Mouse (Mus musculus): ENCODE measurements around the gene Adck2.
A peak's percentile ranks its signal among the peaks of the same experiment; 100 is the strongest.

Adck2 gene

DNA sequence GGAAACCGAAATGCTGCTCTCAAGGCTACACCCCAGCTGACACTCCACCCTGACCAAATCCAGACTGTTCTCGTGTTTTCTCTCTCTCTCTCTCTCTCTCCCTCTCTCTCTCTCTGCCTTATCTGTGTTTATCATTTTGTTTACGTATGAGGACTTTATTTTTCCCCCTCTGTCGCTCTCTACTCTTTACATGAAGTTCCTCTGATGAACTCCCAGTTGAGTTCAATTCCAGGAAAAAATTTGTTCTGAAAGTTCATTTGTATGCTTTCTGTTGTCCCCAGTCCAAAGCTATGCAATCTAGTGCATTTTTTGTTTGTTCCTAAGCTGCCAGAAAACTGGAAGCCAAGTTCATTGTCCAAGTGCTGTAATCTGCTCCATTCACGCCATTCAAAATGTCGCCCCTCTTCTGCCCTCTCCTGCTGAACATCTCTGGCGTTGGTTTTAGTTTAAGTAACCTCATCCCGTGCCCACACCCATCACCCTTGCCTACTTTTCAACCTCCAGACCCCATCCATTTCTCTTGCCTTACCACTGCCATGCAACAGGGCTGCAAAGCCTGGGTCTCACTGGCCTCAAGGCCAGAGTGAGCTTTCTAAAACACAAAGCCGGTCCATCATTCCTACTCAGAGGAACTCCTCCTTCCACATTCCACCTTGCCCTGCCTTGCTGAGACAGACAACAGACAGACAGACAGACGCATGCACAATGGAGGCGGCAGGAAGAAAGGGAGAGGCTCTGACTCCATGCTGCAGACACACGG lies 18.6 kb upstream of the Adck2 start:
- H3K36me3 ChIP-seq (ENCODE audit: insufficient read depth, low read length), result peaks cover 12% of the 10 kb centered on the region
- no peak for TF ChIP-seq POU5F1 (IDR thresholded peaks at IDR 0.05; ENCODE audit: borderline replicate concordance, low read length)
- no peak for TF ChIP-seq NANOG (IDR thresholded peaks at IDR 0.05; ENCODE audit: borderline replicate concordance, low read length)
- TF ChIP-seq CTCF (conservative IDR thresholded peaks at IDR 0.05; ENCODE audit: low read length), result no peak
- no peaks in the 10 kb centered on the region for H3K9me3 ChIP-seq (ENCODE audit: low read length)
- peaks cover 9% of the 10 kb centered on the region for H3K27me3 ChIP-seq (ENCODE audit: insufficient read depth, low read length)
- peaks cover 66% of the 10 kb centered on the region for H3K4me1 ChIP-seq (replicated peaks; ENCODE audit: low read depth, low read length)
- peak overlapping the region; percentile 21; the same call in 1 of the 2 replicates for H3K4me3 ChIP-seq (replicated peaks; ENCODE audit: low read length)

DNA sequence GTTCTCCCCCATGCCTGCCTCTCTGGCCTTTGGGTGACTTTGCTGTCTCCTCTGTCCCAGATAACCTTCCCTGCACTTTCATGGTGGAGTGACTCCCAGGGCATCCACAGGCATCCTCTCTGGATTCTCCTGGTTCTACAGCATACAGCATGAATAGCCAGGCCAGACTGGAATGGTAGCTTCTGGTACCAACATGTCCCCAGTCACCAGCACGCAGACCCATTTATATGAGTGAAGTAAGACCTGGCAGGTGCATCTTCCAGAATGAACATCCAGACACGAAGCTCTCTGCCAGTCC lies 18.1 kb upstream of the Adck2 start:
- Histone ChIP-seq H3K36me3 (ENCODE audit: insufficient read depth, low read length) (peaks cover 12% of the 10 kb centered on the region), H3K27me3 (ENCODE audit: insufficient read depth, low read length) (peaks cover 9% of the 10 kb centered on the region), H3K4me1 (replicated peaks; ENCODE audit: low read depth, low read length) (peaks cover 66% of the 10 kb centered on the region), H3K4me3 (replicated peaks; ENCODE audit: low read length) (peak overlapping the region; percentile 21; the same call in 1 of the 2 replicates), H3K9me3 (ENCODE audit: low read length) (no peaks in the 10 kb centered on the region)
- TF ChIP-seq POU5F1 (IDR thresholded peaks at IDR 0.05; ENCODE audit: borderline replicate concordance, low read length), result no peak
- TF ChIP-seq NANOG (IDR thresholded peaks at IDR 0.05; ENCODE audit: borderline replicate concordance, low read length), result no peak
- TF ChIP-seq CTCF (conservative IDR thresholded peaks at IDR 0.05; ENCODE audit: low read length), result no peak

DNA sequence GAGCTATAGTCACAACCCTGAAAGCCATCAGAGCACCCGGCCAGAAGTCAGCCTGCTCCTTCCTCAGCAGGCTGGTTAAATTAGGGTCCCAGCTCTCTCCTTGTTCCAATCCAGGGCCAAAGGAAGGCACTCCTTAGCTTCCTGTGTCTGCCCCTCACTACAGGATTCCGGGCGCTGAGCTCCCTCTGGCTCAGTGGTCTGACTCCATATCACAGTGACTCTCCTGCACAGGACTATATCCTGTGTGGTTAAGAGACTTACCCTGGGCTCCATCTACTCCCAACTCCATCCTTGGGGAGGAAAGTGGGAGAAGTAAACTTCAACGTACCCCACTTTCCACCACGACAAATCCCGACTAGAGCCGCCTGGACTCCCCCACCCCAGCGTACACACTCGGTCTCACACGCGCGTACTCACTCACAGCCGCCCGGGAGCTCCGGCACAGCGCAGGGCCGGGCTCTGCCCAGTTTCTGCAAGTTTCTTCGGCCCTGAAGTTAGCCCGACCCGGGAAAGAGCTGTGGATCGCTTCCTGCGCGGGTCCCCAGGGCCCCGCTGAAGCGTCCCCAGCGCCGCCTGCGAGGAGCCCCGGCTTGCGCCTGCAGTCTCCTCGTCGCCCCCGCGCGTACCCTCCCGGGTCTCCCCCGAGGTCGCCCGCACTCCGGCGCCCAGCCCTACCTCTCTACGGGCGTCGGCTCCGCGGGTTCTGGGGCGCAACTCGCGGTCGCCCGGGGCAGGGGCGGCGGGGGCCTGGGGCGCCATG lies 16.6 kb upstream of the Adck2 start:
- Histone ChIP-seq H3K27me3 (ENCODE audit: insufficient read depth, low read length) (peaks cover 12% of the 10 kb centered on the region), H3K36me3 (ENCODE audit: insufficient read depth, low read length) (peaks cover 11% of the 10 kb centered on the region), H3K4me1 (replicated peaks; ENCODE audit: low read depth, low read length) (peaks cover 63% of the 10 kb centered on the region), H3K9me3 (ENCODE audit: low read length) (no peaks in the 10 kb centered on the region), H3K4me3 (replicated peaks; ENCODE audit: low read length) (peak overlapping the region; percentile 91)
- TF ChIP-seq NANOG (IDR thresholded peaks at IDR 0.05; ENCODE audit: borderline replicate concordance, low read length) (no peak), POU5F1 (IDR thresholded peaks at IDR 0.05; ENCODE audit: borderline replicate concordance, low read length) (no peak), CTCF (conservative IDR thresholded peaks at IDR 0.05; ENCODE audit: low read length) (no peak)

DNA sequence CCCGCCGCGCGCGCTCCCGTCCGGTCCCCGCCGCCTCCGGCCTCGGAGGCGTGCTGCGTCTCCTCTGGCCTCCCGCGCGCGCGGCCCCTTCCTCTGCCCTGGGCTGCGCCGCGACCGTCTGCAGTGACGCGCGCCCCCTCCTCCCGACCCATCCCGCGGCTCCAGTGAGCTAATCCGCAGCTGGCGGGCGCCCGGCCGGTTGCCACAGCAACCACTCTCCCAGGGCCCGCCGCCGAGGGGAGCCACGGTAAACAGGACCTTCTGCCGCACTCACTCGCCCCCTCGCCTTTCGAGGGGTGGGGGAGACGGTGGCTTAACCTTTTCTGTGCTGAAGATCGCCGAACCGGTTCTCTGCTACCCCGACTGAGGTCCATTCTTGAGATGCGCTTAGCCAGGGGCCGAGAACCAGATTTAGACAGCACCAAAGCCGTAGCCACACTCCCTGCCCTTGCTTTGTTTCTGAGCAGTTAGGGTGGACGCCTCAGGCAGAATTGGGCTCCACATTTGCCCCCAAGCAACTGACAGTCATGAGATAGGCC lies 15.9 kb upstream of the Adck2 start, which contains the start of gene Dennd2a:
Gene Dennd2a, minus strand, starts transcription at position 145 of the 539 bp plus-strand sequence.
- H3K9me3 ChIP-seq (ENCODE audit: low read length), result no peaks in the 10 kb centered on the region
- TF ChIP-seq POU5F1 (IDR thresholded peaks at IDR 0.05; ENCODE audit: borderline replicate concordance, low read length) (no peak), CTCF (conservative IDR thresholded peaks at IDR 0.05; ENCODE audit: low read length) (no peak), NANOG (IDR thresholded peaks at IDR 0.05; ENCODE audit: borderline replicate concordance, low read length) (no peak)
- H3K36me3 ChIP-seq (ENCODE audit: insufficient read depth, low read length), result peaks cover 7% of the 10 kb centered on the region
- peaks cover 12% of the 10 kb centered on the region for H3K27me3 ChIP-seq (ENCODE audit: insufficient read depth, low read length)
- H3K4me3 ChIP-seq (replicated peaks; ENCODE audit: low read length), result peak within 1 kb of the TSS; percentile 91
- peaks cover 61% of the 10 kb centered on the region for H3K4me1 ChIP-seq (replicated peaks; ENCODE audit: low read depth, low read length)

DNA sequence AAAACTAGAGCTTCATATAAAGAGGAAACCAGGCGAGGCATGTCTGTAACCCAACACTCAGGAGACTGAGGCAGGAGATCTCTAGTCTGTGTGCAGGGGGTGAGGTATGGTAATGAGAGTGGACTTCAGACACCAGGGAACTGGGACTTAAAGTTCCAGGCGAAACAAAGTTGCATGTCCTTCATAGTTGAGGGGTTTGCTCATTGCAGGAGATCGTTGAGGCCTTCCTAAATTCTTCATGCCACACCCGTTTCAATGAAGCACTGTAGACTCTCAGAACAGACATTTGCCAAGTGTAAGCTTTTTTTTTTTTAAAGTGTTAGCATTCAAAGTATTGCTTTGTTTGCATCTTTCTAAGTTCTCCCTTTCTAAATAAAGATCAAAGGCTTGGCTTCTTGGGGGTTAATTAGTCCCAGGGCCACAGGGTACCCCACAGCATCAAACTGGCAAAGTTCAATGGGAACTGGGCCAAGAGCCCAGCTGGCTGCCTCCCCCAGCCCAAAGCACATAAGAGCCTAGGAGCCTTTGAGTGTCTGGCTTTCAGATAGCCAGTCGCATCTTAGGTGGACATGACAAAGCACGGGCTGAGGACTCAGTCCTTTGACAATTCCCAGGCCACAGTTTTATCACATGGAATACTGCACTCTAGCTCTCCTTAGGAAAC lies 14.3 kb upstream of the Adck2 start:
- TF ChIP-seq CTCF (conservative IDR thresholded peaks at IDR 0.05; ENCODE audit: low read length) (no peak), NANOG (IDR thresholded peaks at IDR 0.05; ENCODE audit: borderline replicate concordance, low read length) (no peak), POU5F1 (IDR thresholded peaks at IDR 0.05; ENCODE audit: borderline replicate concordance, low read length) (no peak)
- Histone ChIP-seq H3K4me1 (replicated peaks; ENCODE audit: low read depth, low read length) (peaks cover 56% of the 10 kb centered on the region), H3K27me3 (ENCODE audit: insufficient read depth, low read length) (peaks cover 15% of the 10 kb centered on the region), H3K4me3 (replicated peaks; ENCODE audit: low read length) (no peak overlapping the region), H3K9me3 (ENCODE audit: low read length) (no peaks in the 10 kb centered on the region), H3K36me3 (ENCODE audit: insufficient read depth, low read length) (no peaks in the 10 kb centered on the region)

DNA sequence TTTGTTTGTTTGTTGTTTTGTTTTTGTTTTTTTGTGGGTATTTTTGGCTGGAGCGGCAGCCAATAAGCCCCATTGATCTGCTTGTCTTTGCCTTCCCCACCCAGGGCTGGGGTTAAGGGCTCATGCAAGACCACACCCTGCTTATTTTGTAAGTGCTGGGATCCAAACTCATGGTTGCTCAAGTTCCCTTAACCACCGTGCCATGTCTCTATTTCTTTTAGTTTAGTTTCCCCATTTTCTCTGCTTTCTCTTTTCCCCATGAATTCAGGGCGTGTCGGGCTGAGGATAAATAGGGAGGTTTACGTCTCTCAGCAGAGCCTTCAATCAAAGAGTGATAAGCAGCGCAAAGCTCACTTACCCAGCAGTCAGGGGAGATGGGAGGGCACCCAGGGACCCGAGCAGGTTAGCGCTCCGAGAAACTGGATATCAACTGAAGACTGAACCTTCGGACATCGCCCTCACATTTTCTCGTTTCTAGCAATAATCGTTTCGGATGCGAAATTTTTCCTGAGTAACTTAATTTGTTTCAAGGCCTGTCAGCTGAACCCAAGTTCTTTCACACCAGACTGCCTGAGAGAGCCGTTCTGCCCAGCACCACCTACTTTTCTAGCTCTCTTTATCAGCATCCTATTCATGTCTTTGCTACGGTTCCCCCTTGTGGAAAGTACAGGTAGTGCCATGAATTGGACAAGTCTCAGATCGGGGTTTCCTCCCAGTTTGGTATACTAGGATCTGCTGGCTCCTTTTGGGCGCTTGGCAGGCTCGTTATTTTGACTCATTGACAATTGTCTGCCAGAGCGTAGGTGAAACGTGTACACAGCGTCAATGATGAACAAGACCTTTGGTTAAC lies 11.3 kb upstream of the Adck2 start:
- peak overlapping the region; percentile 61 for H3K4me3 ChIP-seq (replicated peaks; ENCODE audit: low read length)

DNA sequence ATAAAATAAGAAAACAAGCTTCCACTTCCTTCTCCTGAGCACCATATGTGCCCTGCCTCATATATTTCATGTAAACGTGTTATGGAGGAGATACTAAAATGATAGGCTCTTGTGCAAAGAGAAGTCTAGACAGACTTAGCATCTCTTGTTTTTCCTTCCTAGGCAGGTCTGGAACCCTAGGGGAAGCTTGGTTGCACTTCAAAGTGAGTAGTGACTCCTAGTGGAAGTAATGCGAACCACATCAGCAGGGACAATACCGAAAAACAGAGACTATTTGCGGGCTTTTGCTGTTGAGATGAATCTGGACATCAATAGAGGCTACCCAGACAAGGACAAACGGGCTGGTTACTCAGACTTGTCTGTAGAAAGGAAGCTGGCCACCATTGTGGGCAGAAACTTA lies 6.1 kb upstream of the Adck2 start:
- Histone ChIP-seq H3K27me3 (ENCODE audit: insufficient read depth, low read length) (peaks cover 37% of the 10 kb centered on the region), H3K4me1 (replicated peaks; ENCODE audit: low read depth, low read length) (peaks cover 4% of the 10 kb centered on the region), H3K9me3 (ENCODE audit: low read length) (no peaks in the 10 kb centered on the region), H3K4me3 (replicated peaks; ENCODE audit: low read length) (no peak overlapping the region), H3K36me3 (ENCODE audit: insufficient read depth, low read length) (no peaks in the 10 kb centered on the region)
- peak; percentile 92 for TF ChIP-seq CTCF (conservative IDR thresholded peaks at IDR 0.05; ENCODE audit: low read length)
- no peak for TF ChIP-seq NANOG (IDR thresholded peaks at IDR 0.05; ENCODE audit: borderline replicate concordance, low read length)
- no peak for TF ChIP-seq POU5F1 (IDR thresholded peaks at IDR 0.05; ENCODE audit: borderline replicate concordance, low read length)

More for the DNA sequence above, 11.3 kb upstream of the Adck2 start:
- Histone ChIP-seq H3K36me3 (ENCODE audit: insufficient read depth, low read length) (no peaks in the 10 kb centered on the region), H3K4me1 (replicated peaks; ENCODE audit: low read depth, low read length) (peaks cover 30% of the 10 kb centered on the region), H3K9me3 (ENCODE audit: low read length) (no peaks in the 10 kb centered on the region), H3K27me3 (ENCODE audit: insufficient read depth, low read length) (peaks cover 7% of the 10 kb centered on the region)
- TF ChIP-seq NANOG (IDR thresholded peaks at IDR 0.05; ENCODE audit: borderline replicate concordance, low read length) (no peak), CTCF (conservative IDR thresholded peaks at IDR 0.05; ENCODE audit: low read length) (peak; percentile 78), POU5F1 (IDR thresholded peaks at IDR 0.05; ENCODE audit: borderline replicate concordance, low read length) (no peak)
